Mouse (Mus musculus): Measurements from ENCODE around the gene Slc26a8.
A peak's percentile ranks its signal among the peaks of the same experiment; 100 is the strongest.

Gene Slc26a8

DNA sequence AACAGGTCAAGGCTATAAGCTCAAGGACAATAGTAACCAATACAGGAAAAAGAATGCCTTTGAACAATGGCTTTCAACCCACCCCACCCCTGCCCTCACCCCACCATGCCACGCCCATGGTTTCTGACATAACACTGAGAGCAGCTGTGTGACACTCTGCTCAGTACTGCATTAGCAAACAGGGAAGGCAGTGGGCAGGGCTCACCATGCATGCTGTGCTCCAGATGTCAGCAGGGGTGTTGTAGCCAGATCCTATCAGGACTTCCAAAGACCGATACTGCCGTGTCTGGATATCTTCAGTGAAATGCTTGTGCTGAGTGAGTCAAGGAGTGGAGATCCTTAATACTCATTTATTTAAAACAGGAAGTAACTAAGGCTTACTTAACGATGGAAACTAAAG is 96.1 kb downstream of the Slc26a8 start:
- no peak for DNase-seq (ENCODE audit: low read depth, low spot score)

DNA sequence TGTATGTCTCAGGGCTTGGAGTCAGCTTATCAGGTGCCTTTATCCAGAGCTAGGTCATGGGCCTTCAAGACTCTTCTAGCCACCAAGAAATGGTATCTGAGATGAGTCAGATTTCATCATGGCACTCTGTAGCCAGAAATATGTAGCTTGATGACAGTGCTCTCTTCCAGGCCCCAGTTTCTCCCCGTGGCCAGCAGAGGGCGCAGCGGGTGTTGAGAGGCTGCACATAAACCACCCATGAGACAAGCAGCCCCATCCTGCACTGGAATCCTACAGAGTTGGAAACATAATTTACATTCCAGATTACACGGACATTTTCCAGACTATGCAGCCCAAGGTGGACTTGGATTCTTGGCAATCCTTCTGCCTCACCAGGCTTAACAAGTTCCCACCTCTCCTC is 97.0 kb downstream of the Slc26a8 start:
- DNase-seq (ENCODE audit: low read depth, low spot score) = peak; percentile 32

DNA sequence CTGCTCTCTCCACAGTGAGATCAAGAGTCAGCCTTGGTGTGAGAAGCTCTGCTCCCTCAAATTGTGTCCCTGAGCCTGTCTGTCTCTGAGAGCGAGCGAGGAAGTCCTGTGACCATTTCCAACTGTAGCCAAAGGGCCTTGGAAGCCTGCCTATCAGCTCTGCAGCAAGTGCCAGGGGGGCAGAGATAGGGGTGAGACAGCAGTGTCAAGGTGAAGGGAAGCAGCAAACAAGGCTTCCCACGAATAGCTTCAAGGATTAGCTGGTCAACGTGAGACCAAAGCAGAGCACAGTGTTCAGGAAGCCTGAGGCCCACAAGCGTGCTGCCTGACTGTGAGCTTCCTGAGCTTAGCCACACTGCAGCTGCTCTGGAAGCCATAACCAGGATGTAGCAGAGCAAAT is 98.6 kb downstream of the Slc26a8 start:
- DNase-seq (ENCODE audit: low read depth, low spot score) = no peak

DNA sequence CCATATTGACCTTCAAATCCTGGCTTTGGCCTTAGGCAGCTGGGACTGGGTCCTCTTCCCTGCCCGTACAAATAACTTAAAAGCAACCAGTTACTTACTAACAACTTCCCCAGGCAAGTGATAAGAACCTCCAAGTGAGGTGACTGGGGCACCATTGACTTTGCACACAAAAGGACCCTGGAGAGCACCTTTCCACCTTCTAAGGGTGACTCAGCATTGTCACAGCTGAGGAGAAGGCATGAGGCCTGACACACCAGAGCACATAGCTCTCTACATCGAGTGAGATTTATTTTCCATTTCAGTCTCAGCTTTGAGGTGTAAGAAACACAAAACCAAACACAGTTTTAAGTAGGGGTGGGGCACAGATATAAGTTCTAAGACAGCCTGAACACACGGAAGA is 99.4 kb downstream of the Slc26a8 start:
- DNase-seq (ENCODE audit: low read depth, low spot score) = no peak

DNA sequence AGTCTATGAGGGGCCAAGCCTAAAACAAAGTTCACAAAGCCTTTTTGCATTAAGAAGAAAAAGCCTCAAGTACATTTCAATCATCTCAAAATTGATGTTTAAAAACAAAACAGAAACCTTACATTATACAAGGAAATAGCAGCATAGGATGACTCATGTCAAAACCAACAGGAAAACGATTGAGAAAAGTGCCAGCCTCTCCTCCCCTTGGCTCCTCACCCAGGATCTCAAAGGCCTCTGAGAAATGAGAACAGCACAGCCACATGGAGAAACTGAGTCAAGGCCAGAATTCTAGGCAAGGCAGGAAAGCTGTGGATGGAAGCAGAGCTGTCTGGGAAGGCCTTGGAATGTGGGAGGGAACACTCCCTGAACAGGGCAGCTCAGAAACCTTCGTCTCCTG is 101.4 kb downstream of the Slc26a8 start:
- DNase-seq (ENCODE audit: low read depth, low spot score) = no peak

Data from skeletal muscle tissue, adult 2 months (tissue).